Mouse (Mus musculus) cortical plate, adult 2 months (tissue): ENCODE data around the gene Lime1. TPM values are rescaled to one million over a fixed set of nuclear protein-coding genes. Genes with fewer than 3 reads are reported as not detected.
A peak's percentile ranks its signal among the peaks of the same experiment; 100 is the strongest.

ENCODE experiments used
- H3K27ac ChIP-seq: fragments of 200-500 bp; 2 replicates; pipeline ENCODE4 v1.5.1; 2012; ENCODE audit warnings: low read length, control low read depth, inconsistent platforms; ENCODE audit not compliant: insufficient read depth
- H3K4me1 ChIP-seq: fragments of 200-500 bp; 2 replicates; pipeline ENCODE4 v1.6.1; 2011; ENCODE audit warnings: low read length; ENCODE audit not compliant: control insufficient read depth, insufficient read depth
- H3K4me3 ChIP-seq: fragments of 200-500 bp; 2 replicates; pipeline ENCODE4 v1.5.1; 2011; ENCODE audit warnings: mild to moderate bottlenecking, low read length, control low read depth; ENCODE audit not compliant: insufficient read depth
- CTCF ChIP-seq: fragments of 200-500 bp; IDR thresholded peaks from 2 replicates; pipeline ENCODE4 v1.5.1; 2011; ENCODE audit warnings: mild to moderate bottlenecking, control low read depth, low read length; ENCODE audit not compliant: insufficient read depth; ENCODE audit errors: extremely low read depth
- POLR2A ChIP-seq: fragments of 200-500 bp; IDR thresholded peaks from 2 replicates; pipeline ENCODE4 v1.6.1; 2011; ENCODE audit warnings: mild to moderate bottlenecking, low read length, control low read depth; ENCODE audit not compliant: insufficient read depth; ENCODE audit errors: extremely low read depth
- polyA plus RNA-seq: library from polyadenylated mRNA; depleted of rRNA; stranded (reverse); fragments of >200 nt; gene quantifications from 2 replicates; pipeline ENCODE4 v1.2.3, GENCODE M21; 2012; rRNA removed

Gene Lime1
- polyA plus RNA-seq, 1 experiment = 66.5 TPM

- Histone ChIP-seq H3K4me3 (no peak overlapping the region), H3K27ac (no peak overlapping the region), H3K4me1 (no peaks in the 10 kb centered on the region)
- TF ChIP-seq POLR2A (no peak), CTCF (peak; percentile 87)
Observed at GRCm38 (mm10) chr2:181410760-181411473, 31.0 kb downstream of the Lime1 start.

GRCm38 (mm10) chr2:181413141-181413540, 33.3 kb downstream of the Lime1 start:
- H3K4me3 ChIP-seq = no peak overlapping the region
- no peaks in the 10 kb centered on the region for H3K4me1 ChIP-seq
- TF ChIP-seq CTCF = no peak
- no peak for TF ChIP-seq POLR2A
- H3K27ac ChIP-seq = no peak overlapping the region

GRCm38 (mm10) chr2:181415945-181416344, 36.1 kb downstream of the Lime1 start:
- no peak overlapping the region for H3K27ac ChIP-seq
- TF ChIP-seq CTCF = no peak
- TF ChIP-seq POLR2A = no peak
- peaks cover 7% of the 10 kb centered on the region; the same call in 1 of the 2 replicates for H3K4me1 ChIP-seq
- no peak overlapping the region for H3K4me3 ChIP-seq

GRCm38 (mm10) chr2:181419359-181419758, 39.5 kb downstream of the Lime1 start:
- Histone ChIP-seq H3K4me3 (no peak overlapping the region), H3K27ac (no peak overlapping the region), H3K4me1 (peaks cover 11% of the 10 kb centered on the region)
- TF ChIP-seq CTCF (no peak), POLR2A (no peak)

GRCm38 (mm10) chr2:181420426-181420825, 40.5 kb downstream of the Lime1 start:
- TF ChIP-seq POLR2A = no peak
- no peak for TF ChIP-seq CTCF
- Histone ChIP-seq H3K4me3 (no peak overlapping the region), H3K4me1 (peaks cover 13% of the 10 kb centered on the region), H3K27ac (no peak overlapping the region)

GRCm38 (mm10) chr2:181420903-181421638, 41.2 kb downstream of the Lime1 start:
- H3K4me3 ChIP-seq = no peak overlapping the region
- H3K27ac ChIP-seq = no peak overlapping the region
- TF ChIP-seq POLR2A = no peak
- TF ChIP-seq CTCF = no peak
- H3K4me1 ChIP-seq = peaks cover 13% of the 10 kb centered on the region

- TF ChIP-seq CTCF = no peak
- TF ChIP-seq POLR2A = no peak
- no peak overlapping the region for H3K27ac ChIP-seq
- no peak overlapping the region for H3K4me3 ChIP-seq
- peaks cover 13% of the 10 kb centered on the region for H3K4me1 ChIP-seq
Observed at GRCm38 (mm10) chr2:181423834-181424233, 44.0 kb downstream of the Lime1 start.

Other genes starting within 250 kb of the Lime1 start
- 171 and 180 TPM in 2 replicates for gene Kcnq2, start 244.8 kb upstream of the Lime1 start, polyA plus RNA-seq
- 1,125 and 1,195 TPM in 2 replicates for gene Eef1a2, start 223.1 kb upstream of the Lime1 start, polyA plus RNA-seq
- gene Ppdpf, start 192.8 kb upstream of the Lime1 start, polyA plus RNA-seq = 115 and 128 TPM in 2 replicates
- 0.04 and 0.10 TPM in 2 replicates for gene Ptk6, start 177.3 kb upstream of the Lime1 start, polyA plus RNA-seq
- gene Srms, start 166.9 kb upstream of the Lime1 start, polyA plus RNA-seq = 0.50 and 0.53 TPM in 2 replicates
- 0.13 TPM in 1 of 2 replicates, not detected in the other for gene Fndc11, start 160.1 kb upstream of the Lime1 start, polyA plus RNA-seq
- gene Helz2, start 138.1 kb upstream of the Lime1 start, polyA plus RNA-seq = 3.4 TPM in 2 replicates
- gene Gmeb2, start 92.0 kb upstream of the Lime1 start, polyA plus RNA-seq = 22.8 and 23.4 TPM in 2 replicates
- 777 and 783 TPM in 2 replicates for gene Stmn3, start 65.6 kb upstream of the Lime1 start, polyA plus RNA-seq
- 55.5 and 62.0 TPM in 2 replicates for gene Rtel1, start 60.3 kb upstream of the Lime1 start, polyA plus RNA-seq
- 89.3 and 99.8 TPM in 2 replicates for gene Zgpat, start 15.2 kb upstream of the Lime1 start, polyA plus RNA-seq
- gene Arfrp1, start 14.7 kb upstream of the Lime1 start, polyA plus RNA-seq = 70.9 and 72.7 TPM in 2 replicates
- 7.5 TPM in 2 replicates for gene Zbtb46, start 79.3 kb downstream of the Lime1 start, polyA plus RNA-seq
- gene Abhd16b, start 113.1 kb downstream of the Lime1 start, polyA plus RNA-seq = not detected in 2 replicates
- 112 and 120 TPM in 2 replicates for gene Tpd52l2, start 117.1 kb downstream of the Lime1 start, polyA plus RNA-seq
- gene Dnajc5, start 140.4 kb downstream of the Lime1 start, polyA plus RNA-seq = 167 and 177 TPM in 2 replicates
- 120 and 138 TPM in 2 replicates for gene Uckl1, start 204.8 kb downstream of the Lime1 start, polyA plus RNA-seq
- gene Prpf6, start 211.8 kb downstream of the Lime1 start, polyA plus RNA-seq = 34.7 and 35.6 TPM in 2 replicates
- gene Zfp512b, start 212.7 kb downstream of the Lime1 start, polyA plus RNA-seq = 64.1 and 76.1 TPM in 2 replicates
- 38.6 and 40.9 TPM in 2 replicates for gene Samd10, start 219.1 kb downstream of the Lime1 start, polyA plus RNA-seq